Mouse (Mus musculus): Measurements from ENCODE around the gene Tnp2.

The Tnp2 gene

DNA sequence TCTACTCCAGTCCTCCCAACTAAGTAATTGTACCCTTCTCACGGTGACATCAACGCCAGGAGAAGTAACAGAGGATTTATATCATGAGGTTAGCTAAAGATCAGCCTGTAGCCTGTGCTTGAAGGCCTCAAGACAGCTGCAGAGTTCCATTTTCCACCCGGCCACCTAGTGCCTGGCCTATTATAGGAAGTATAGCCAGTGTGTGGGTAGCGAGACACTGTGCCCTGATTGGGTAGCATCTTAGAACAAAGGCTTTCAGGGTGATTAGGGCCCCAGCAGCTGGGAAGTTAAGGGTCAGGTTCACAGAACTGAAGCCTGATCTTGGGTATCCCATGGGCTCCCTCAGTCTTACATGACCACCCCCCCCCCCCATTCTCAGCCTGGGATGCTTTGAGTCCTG is 406 bp upstream of the Tnp2 start:
- DNase-seq (ENCODE audit: low read depth, low spot score): no peak

DNA sequence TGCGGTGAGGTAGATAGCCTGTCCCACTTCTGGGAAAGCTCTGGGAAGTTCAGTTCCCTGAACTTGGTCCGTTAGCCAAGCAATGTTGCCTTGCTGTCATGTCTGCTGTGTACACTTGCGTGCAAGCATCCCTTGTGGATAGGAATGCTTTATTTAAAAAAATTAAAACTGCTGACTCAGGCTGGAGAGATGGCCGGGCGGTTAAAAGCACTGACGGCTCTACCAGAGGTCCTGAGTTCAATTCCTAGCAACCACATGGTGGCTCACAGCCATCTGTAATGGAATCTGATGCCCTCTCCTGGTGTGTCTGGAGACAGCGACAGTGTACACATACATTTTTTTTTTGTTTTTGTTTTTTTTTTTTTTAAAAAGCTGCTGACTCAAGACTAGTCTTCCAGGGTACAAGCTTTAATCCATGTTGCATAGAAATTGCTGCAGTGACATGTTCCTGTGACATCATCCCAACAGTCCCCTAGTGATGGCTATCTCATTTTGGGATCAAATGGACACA is 857 bp downstream of the Tnp2 start:
- no peak for DNase-seq (ENCODE audit: low read depth, low spot score)

DNA sequence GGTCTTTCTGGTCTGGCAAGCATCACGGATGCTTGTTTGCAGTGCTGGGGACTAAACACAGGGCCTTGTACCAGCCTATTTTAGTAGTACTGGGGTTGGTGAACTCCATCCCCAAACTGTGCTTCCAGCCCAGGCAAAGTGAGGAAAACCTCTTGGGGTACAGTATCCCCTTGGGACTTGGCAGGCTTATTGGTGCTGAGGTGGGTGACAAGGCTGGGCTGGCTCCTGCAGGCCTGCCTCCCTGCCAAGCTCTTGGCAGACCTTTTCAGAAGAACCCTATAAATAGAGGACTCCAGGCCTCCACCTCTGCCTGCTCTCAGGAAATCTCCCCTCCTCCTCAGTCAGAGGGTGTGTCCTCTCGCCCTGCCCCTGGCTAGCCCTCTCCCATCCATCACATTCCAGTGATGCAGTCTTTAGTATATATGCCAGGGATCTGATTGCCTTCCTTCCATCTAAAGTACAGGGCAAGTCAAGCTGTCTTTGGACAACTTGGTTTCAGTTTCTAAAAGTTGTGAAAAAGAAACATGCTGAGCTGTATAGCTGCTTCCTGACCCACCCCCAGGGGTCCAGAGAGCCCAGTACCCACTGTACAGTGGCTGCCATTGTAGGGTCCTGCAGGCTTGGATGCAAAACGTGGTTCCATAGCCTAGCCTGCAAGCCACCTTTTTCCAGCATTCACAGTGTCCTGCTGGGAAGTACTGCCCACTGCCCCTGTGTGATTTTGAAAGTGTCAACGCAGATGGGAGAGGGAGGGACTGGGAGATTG is 1.5 kb downstream of the Tnp2 start:
- no peak for DNase-seq (ENCODE audit: low read depth, low spot score)

DNA sequence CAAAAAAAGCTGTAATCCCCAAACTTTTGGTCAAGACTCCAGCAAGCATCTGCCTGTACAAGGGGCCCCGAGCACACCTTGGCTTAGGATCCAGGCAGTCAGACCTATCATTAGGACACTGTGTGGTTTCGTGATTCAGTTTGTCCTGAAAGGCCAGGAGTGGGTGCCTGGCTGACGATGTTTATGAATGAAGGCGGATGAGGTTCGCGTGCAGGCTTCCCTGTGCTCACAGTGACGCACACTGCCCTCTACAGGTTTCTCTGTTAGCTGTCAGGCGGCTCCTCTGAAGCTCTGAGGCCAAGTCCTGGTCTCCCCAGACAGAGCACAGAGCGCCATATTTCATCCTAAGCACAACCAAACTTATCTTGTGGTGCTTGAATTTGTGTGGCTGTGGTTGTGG is 2.2 kb downstream of the Tnp2 start:
- peak; percentile 72 for DNase-seq (ENCODE audit: low read depth, low spot score)

DNA sequence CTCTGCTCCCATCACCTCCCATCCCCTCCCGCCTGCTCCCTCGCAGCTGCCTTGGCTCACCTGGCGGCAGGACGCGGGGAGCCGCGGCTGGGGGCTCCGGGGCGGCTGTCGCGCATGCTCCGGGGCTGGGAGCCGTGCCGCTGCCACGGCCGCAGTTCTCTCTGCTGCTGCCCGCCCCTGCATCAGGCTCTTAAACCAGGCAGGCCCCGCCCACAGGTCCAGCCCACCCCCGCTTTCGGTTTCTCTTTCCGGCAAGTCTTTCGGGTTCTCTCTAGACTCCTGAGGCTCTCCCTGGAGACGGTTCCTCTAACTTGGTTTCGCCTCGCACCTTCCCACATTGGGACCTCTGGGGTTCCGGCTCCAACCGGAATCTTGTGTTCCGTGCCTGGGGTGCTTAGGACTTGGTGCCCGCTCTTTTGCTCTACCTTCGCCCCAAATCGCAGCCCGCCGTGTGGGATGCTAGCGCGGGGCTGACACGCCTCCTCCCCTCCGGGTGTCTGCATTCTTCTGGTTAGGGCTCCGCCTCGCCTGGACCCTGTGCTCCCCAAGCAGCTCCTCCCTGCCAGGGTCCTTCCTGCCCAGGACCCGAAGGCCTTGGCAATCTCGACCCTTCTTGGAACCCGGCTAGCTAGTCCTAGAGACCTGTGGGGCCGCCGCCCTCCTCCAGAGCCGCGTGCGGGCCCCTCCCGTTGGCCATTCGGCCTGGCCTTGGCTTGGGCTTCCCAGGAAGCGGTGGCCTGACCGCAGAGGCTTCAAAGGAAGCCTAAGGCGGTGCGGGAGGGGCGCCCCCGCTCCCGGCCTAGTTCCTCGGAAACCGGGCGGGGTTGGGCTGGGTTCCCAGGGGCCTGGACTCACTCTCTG is 2.9 kb downstream of the Tnp2 start, which contains the start of gene Socs1:
TSS of gene Socs1 (minus strand) at position 166 of the 861 bp plus-strand sequence.
- peak; percentile 81 for DNase-seq (ENCODE audit: low read depth, low spot score)

DNA sequence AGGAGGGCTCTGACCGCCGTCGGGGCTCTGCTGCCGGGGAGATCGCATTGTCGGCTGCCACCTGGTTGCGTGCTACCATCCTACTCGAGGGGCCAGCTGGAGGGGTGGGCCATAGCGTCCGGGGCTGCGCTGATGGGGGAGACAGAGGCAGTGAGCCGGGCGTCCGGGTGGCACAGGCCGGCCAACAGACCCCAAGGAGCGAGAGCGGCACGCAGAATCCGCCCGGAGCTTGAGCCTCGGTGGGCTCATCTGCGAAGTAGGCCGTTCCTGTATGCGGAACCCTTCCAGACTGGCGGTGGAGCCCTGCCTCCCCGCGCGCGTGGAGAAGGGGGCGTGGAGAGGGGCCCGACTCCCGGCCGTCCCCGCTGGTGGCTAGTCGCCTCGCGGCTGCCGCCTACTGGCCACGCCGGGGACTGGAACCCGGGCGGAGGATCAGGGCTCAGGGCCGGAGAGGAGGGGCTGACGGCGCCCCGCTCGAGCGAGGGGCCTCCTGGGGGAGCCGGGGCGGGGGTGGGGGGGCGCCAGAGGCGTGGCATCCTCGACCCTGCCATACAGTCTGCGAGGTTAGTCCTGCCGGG is 3.6 kb downstream of the Tnp2 start:
- DNase-seq (ENCODE audit: low read depth, low spot score): no peak

DNA sequence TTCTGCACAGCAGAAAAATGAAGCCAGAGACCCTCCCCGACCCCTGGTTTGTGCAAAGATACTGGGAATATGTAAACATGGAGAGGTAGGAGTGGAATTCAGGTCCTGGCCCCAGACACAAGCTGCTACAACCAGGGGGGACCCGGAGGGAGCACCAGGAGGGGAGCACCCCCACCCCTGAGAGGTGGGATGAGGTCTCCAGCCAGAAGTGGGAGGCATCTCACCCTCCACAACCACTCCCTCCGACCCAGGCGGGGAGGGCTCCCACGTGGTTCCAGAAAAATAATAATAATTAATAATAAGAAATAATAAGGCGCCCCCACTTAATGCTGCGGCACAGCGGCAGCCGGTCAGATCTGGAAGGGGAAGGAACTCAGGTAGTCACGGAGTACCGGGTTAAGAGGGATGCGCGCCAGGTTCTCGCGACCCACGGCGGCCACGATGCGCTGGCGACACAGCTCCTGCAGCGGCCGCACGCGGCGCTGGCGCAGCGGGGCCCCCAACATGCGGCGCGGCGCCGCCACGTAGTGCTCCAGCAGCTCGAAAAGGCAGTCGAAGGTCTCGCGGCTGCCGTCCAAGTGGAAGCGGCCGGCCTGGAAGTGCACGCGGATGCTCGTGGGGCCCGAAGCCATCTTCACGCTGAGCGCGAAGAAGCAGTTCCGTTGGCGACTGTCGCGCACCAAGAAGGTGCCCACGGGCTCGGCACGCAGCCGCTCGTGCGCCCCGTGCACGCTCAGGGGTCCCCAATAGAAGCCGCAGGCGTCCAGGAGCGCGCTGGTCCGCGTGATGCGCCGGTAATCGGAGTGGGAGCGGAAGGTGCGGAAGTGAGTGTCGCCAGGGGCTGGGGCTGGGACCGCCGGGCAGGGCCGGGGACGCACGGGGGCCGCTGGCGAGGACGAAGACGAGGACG is 4.3 kb downstream of the Tnp2 start:
- no peak for DNase-seq (ENCODE audit: low read depth, low spot score)

DNA sequence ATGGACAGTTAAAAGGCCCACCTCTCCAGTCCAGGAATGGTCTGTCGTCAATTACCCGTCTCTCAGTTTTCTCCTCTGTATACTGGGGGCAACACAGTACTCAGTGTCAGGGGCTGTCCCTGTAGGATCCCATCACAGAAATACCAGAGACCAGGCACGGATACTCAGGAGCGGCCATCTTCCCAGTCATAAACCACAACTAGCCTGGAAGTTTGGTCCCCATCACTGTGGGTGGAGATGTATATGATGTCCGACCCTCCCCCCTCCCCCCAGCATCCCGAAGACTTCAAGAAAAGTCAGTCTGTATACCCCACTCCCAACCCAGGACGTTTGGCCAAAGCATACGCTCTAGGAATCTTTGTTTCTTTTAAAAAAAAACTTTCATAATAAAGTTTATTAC is 5.0 kb downstream of the Tnp2 start:
- DNase-seq (ENCODE audit: low read depth, low spot score): no peak

DNA sequence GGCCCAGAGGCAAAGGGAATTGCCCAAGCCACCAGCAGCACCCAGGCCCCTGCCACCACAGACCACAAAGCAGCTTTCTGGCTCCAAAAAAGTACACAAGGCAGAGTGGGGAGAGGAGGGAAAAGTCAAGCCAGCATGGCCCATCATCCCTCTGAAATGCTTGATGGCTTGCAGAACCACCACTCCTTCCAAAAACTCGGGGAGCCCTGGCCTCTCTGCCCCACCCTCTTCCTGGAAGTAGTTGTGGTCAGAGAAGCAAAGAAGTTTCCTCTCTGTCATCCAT is 5.4 kb downstream of the Tnp2 start:
- DNase-seq (ENCODE audit: low read depth, low spot score): no peak

DNA sequence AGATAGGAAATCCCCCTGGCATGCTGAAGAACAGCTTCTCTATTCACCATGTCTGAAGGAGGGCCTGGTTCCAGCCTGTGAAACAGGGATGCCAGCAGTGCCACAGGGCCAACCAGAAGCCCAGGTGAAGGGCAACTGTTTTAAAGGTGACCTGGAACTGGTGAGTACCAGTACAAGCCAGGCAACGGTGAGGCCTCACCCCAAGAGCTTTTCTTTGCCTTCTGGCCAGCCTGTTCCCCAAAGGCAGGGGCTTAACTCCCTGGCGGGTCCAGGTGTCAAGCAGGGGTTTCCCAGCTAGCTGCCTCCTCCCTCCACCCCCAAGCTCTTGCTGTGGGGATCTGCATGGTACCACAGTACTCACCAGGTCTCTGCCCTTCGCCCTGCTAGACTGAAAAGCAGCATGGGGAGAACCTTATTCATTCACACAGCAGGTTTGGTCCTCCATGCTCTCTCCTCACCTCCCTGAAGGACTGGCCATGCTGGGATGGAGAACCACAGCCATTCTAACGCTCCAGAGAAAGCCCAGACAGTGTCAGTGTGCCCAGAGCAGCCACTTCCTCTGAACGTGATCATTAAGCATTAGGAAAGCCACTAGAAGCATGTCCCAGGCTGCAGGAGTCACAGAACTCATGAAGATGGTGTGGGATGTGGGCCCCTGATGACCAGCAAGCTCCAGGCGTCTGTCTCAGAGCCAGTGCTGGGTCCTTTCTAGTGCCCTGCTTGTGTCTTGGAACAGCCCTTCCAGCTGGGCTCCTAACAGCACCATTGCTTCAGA is 5.9 kb downstream of the Tnp2 start:
- DNase-seq (ENCODE audit: low read depth, low spot score): no peak

DNA sequence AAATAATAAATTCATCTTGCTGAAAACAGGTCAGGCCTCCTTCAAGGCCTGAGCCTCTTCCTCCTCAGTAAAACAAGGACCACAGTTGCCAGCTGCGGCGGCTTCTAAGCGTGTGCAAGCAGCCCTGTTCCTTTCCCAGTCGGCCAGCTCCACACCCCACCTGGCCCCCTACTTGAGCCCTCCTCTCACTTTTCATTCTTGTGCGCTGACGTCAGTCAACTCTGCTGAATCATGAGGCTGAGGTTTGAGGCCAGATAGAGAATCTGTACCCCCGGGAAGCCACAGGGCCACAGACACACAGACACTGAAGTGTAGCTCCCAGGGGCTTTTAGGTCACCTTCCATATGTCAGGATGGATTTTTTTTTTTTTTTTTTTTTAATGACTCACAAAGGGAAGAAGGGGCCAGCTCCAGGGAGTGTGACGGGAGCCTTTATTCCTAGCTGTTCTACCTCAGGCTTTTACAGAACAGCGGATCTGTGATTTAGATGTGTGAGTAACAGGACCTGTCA is 6.5 kb downstream of the Tnp2 start:
- DNase-seq (ENCODE audit: low read depth, low spot score): no peak

DNA sequence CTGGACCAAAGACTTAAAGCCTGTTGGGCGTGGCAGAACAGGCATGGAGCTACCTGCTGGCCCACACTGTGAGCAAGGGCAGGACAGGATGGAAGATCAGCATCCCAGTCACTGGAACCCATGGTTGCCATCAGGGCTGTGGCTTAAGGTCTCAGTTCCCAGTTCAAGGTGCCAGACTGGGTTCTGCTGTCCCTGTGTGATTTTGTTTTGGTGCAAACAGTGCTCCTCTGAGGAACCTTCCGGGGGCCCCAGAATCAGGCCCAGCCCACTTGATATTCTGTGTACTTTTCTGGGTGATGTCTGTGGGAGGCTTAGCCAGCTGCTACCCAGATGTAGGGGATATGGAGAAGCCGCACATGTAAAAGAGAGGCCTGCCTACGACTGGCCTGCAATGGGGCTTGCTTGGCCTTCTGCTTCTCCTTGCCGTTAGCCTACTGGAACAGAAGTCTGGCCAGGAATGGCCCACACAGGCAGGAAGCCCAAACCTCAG is 7.8 kb downstream of the Tnp2 start:
- no peak for DNase-seq (ENCODE audit: low read depth, low spot score)

DNA sequence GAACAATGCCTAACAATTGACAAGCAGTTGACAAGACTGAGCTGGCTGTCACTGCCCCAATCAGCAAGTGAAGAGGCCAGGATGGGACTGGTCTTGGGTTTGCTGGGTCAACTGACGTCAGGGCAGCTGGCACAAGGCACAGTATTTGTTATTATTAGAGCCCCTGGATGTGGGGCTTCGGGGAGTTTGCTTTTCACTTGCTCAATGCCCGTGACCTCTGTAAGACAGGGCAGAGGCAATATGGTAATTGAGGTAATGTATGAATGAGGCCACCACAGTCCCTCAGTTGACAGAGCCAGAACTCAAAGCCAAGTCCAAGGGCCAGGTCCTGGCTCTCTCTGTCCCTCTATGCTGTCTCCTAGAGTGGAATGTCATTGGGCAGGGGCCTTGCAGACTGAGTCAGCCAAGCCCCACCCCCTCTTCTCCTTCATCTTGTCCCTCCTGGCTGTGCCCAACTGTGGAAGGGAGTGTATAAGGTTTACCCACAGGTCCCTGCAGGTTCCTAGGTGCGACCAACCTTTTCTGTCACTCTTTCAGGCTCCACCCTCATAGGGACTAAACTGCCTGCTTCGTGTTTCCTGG is 10.8 kb downstream of the Tnp2 start:
- DNase-seq (ENCODE audit: low read depth, low spot score): no peak

DNA sequence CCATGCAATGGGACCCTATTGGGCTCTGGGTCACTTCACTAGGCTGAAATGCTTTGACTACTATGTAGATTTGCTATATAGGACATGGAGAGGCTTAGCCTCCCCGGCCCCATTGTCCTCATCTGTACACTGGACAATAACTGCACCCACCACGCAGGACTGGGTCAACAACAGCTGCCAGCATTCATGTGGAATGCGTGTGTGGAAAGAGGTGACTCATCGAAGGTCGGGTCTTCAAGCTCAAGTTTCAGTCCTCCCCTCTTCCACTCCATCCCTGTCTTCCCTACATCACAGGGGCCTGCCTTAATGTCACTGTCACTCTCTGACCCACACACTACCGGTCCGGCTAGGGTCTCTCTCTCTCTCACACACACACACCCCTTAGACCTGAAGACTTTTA is 12.1 kb downstream of the Tnp2 start:
- DNase-seq (ENCODE audit: low read depth, low spot score): no peak

DNA sequence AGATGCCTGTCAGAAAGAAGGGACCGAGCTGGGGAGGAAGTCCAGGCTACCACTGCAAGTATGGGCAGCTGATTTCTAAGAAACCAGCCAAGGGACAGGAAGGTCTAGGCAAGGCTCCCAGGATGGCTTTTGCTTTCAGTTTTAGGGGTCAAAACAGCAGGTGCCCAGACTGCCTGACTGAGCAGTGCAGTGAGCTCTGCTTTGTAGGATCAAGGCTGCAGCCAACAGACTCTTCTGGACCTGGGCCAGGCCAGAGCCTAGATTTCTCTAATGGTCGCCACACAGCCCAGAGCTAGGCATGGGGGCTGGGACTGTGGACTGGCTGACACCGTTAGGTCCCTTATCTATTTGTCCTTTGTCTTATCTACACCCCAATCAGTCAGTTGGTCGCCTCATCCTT is 13.7 kb downstream of the Tnp2 start:
- no peak for DNase-seq (ENCODE audit: low read depth, low spot score)

DNA sequence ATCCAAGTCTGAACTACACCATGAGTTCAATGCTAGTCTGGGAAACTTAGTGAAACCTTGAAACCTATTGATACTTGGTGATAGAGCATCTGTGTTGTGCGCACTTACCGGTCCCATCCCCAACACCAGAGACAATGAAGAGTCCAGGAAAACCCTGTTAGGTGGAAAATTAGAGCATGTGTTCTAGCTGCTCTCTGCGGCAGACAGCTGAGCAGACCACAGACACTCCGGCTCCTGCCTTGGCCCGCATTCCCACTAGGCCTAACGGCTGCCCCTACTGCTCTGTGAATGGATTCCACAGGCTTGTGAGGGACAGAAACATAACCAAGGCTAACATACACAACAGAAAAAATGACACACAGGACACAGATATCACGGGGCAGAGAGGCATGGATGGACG is 14.9 kb downstream of the Tnp2 start:
- DNase-seq (ENCODE audit: low read depth, low spot score): no peak

DNA sequence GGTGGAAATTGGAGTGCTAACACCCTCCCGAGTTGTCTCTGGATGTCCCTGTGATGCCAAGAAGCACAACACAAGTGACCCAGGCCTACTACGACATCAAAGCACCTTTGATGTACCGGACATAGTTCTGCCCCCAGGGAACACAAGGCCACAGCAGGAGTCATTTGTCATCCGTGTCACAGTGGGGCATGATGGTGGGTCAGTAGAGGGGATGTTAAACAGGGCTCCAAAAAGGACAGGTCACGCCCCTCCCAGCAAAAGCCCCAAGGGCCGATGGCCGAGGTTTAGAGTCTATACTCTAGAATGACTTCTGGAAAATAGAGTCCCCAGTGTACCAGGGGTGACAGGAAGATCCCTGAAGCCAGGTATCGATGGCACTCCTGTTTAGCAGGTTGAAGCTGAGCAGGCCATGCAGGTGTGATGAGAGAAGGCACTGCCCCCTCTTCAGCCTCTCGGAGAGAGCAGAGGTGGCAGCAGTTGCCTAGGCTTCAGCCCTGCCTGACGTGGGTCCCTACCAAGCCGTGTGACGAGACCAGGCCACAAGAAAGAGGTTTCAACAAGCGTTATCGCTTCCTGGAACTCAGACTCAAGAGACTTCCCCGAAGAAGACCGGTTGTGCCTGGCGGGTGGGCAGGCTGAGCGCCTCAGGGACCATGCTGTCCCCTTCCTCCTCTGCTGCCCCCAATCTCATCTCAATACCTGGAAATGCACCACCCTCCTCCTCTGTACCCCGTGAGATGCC is 16.5 kb downstream of the Tnp2 start:
- DNase-seq (ENCODE audit: low read depth, low spot score): no peak

DNA sequence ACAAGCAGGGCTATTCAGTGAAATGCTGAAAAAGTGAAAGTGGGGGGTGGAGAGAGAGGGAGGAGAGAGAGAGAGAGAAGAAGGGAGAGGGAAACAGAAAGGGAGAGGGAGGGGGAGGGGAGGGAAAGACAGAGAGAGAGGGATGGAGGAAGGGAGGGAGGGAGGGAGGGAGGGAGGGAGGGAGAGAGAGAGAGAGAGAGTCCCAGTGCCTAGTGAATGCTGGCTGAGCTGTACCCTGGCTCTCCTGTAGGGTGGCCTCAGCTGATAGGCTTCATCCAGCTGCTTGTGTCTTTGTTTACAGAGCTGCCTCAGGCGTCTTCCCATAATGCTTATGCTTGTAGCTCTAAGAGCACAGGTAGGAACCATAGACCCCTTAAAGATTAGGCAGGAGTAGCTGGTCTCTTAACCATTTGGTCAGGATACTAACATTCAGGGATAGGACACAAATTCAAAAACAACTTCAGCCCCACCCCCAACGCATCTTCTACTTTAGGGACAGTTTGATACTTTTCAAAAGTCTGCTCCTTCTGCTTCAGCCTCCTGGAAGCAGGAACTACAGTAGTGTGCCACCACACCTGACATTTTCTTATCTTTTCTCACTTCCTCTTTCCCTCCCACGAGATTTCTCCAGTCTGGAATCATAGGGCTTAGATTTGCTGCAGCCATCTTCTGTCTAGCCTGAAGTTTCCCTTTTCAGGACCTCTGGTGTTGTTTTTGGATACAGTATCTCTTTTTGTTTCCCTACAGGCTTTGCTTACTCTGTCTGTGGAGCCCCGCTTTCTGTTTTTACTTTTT is 17.7 kb downstream of the Tnp2 start:
- DNase-seq (ENCODE audit: low read depth, low spot score): no peak

DNA sequence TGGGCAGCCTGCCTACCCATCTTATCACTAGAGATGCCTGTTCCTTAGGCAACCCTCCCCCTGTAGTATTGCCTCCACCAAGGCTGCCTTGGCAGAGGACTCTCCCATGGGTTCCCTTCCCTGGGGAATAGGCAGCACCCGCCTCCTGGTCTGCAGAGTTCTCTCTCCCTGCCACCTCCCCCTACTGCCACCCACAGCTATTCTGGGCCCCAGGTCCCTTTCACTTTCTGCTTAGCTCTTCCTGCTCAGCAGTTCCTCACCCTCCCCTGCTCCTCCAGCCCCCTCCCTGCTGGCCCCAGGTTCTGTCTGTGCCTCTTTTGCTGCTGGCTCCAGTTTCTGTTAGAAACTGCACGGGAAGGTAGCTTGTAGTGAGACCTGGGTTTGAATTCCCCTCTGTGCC is 18.8 kb downstream of the Tnp2 start:
- DNase-seq (ENCODE audit: low read depth, low spot score): peak; percentile 76
